In genomic region chr1:153115315-153115714, GRCm38 (mm10) we compare ENCODE assay signal across 19 mouse cellular contexts.
A peak's percentile ranks its signal among the peaks of the same experiment; 100 is the strongest.
DNase-seq lines count a peak whose midpoint lies in the region; ATAC-seq and TF ChIP-seq lines count a peak whose summit lies in the region.
"Had no signal": no experiment of that assay in that cellular context is flagged by ENCODE, and none has a peak within 500 bp of the region (broad histone marks: within the 10 kb centered on the region; RNA-seq: fewer than 3 reads in every experiment).

No protein-coding gene starts in this region.

- 89% methylated on average over 8 of the region's 8 CpGs for WGBS in heart, adult 2 months
- WGBS in liver, embryonic 14.5 days (ENCODE audit: insufficient replicate concordance), result 64% methylated on average over 8 of the region's 8 CpGs
- 64% methylated on average over 8 of the region's 8 CpGs for WGBS in liver, embryonic 12.5 days (ENCODE audit: insufficient replicate concordance)

- no peak for DNase-seq in heart, adult 2 months
- DNase-seq in heart, adult 9 months (ENCODE audit: low spot score in 2 of 2), result no peak
- no peak for DNase-seq in liver, embryonic 14.5 days (ENCODE audit: low read depth in 3 of 3, low spot score in 3 of 3)
- DNase-seq in 416B (ENCODE audit: low read depth) (peak; percentile 34), R1 (ENCODE audit: low read depth, low spot score) (peak; percentile 68)
- DNase-seq in spleen, postnatal 10 days (ENCODE audit: low spot score in 2 of 2), result no peak
- DNase-seq in layer of hippocampus, postnatal 14 days (ENCODE audit: low spot score in 2 of 2), result no peak
- DNase-seq: cerebellum, adult 11 months; cerebellum, postnatal 25 days; gastrocnemius, postnatal 10 days; heart, adult 18-20 months; heart, postnatal 10 days; kidney, adult 11 months; kidney, postnatal 36 days; liver; retina, postnatal 1 day had no signal

- H3K4me1 ChIP-seq in heart, adult 2 months (ENCODE audit: control insufficient read depth, insufficient read depth, low read length), result no peaks in the 10 kb centered on the region
- H3K4me1 ChIP-seq in liver, embryonic 14.5 days (replicated peaks; ENCODE audit: control insufficient read depth in 2 of 2, insufficient read depth in 2 of 2, low read length in 1 of 2), result no peaks in the 10 kb centered on the region
- H3K4me1 ChIP-seq in liver, embryonic 12.5 days, result no peaks in the 10 kb centered on the region
- H3K4me1 ChIP-seq: hindbrain, embryonic 13.5 days had no signal

- no peaks in the 10 kb centered on the region for H3K9me3 ChIP-seq in liver, embryonic 14.5 days (ENCODE audit: control insufficient read depth, low read length)
- no peaks in the 10 kb centered on the region for H3K9me3 ChIP-seq in liver, embryonic 12.5 days (replicated peaks)
- H3K9me3 ChIP-seq: hindbrain, embryonic 13.5 days had no signal

- H3K36me3 ChIP-seq in heart, adult 2 months (ENCODE audit: control insufficient read depth, insufficient read depth, low read length), result no peaks in the 10 kb centered on the region
- H3K36me3 ChIP-seq in liver, embryonic 14.5 days (replicated peaks; ENCODE audit: control insufficient read depth, insufficient read depth, low read depth), result no peaks in the 10 kb centered on the region
- no peaks in the 10 kb centered on the region for H3K36me3 ChIP-seq in liver, embryonic 12.5 days

- no peaks in the 10 kb centered on the region for H3K27me3 ChIP-seq in heart, adult 2 months (ENCODE audit: control insufficient read depth, insufficient read depth, low read length)
- H3K27me3 ChIP-seq in liver, embryonic 14.5 days (ENCODE audit: control insufficient read depth, insufficient read depth, low read length), result no peaks in the 10 kb centered on the region
- no peaks in the 10 kb centered on the region for H3K27me3 ChIP-seq in liver, embryonic 12.5 days (replicated peaks)
- H3K27me3 ChIP-seq: hindbrain, embryonic 13.5 days had no signal

- H3K4me3 ChIP-seq in heart, adult 2 months, result no peak overlapping the region
- H3K4me3 ChIP-seq in liver, embryonic 14.5 days (ENCODE audit: insufficient read depth in 1 of 2, low read depth in 2 of 2, low read length in 2 of 2), result no peak overlapping the region
- H3K4me3 ChIP-seq in liver, embryonic 12.5 days, result no peak overlapping the region
- H3K4me3 ChIP-seq: erythroblast, embryonic 14.5 days; hindbrain, embryonic 13.5 days had no signal

- no peak overlapping the region for H3K27ac ChIP-seq in heart, adult 2 months
- H3K27ac ChIP-seq in liver, embryonic 14.5 days, result no peak overlapping the region
- H3K27ac ChIP-seq in liver, embryonic 12.5 days, result no peak overlapping the region
- H3K27ac ChIP-seq: hindbrain, embryonic 13.5 days had no signal

- H3K4me2 ChIP-seq in liver, embryonic 14.5 days (ENCODE audit: low read depth), result no peak overlapping the region
- H3K4me2 ChIP-seq in liver, embryonic 12.5 days, result no peak overlapping the region
- H3K4me2 ChIP-seq: hindbrain, embryonic 13.5 days had no signal

- no peaks in the 10 kb centered on the region for H3K79me2 ChIP-seq in heart, adult 2 months (replicated peaks; ENCODE audit: control insufficient read depth, insufficient read depth, low read length)

- ATAC-seq in liver, embryonic 14.5 days (ENCODE audit: insufficient read depth), result no peak
- ATAC-seq in liver, embryonic 12.5 days, result no peak

- no peak overlapping the region for H3K9ac ChIP-seq in heart, adult 2 months (ENCODE audit: low read depth, low read length)
- H3K9ac ChIP-seq in liver, embryonic 14.5 days (replicated peaks), result no peak overlapping the region
- no peak overlapping the region for H3K9ac ChIP-seq in liver, embryonic 12.5 days
- H3K9ac ChIP-seq: hindbrain, embryonic 13.5 days had no signal

- TF ChIP-seq EP300 in heart, adult 2 months (IDR thresholded peaks at IDR 0.05; ENCODE audit: insufficient read depth, low read depth, low read length), result no peak
- TF ChIP-seq EP300 in liver, embryonic 14.5 days (IDR thresholded peaks at IDR 0.05; ENCODE audit: low read depth), result no peak

- TF ChIP-seq CTCF in heart, adult 2 months (IDR thresholded peaks at IDR 0.05), result peak; percentile 32; the same call in 1 of the 2 replicates
- TF ChIP-seq CTCF in liver, embryonic 14.5 days (IDR thresholded peaks at IDR 0.05; ENCODE audit: low read depth), result 0 out of 2 replicates have a peak, but pooled peaks have one; percentile 26

- intact Hi-C loops in heart, adult 2 months (cut with DNase I), result no loop called here

- no peak for TF ChIP-seq POLR2A in heart, adult 2 months (IDR thresholded peaks at IDR 0.05; ENCODE audit: insufficient read depth, low read depth, low read length)

Comparison
In these comparisons a context has a peak if more than half of its experiments do, and no peak if none do; other contexts are left out.
1. DNase-seq: peak in 416B (single experiment) and R1 (single experiment); none in heart, adult 2 months (0 of 2), heart, adult 9 months (0 of 2), liver, embryonic 14.5 days (0 of 3), spleen, postnatal 10 days (0 of 2) and layer of hippocampus, postnatal 14 days (0 of 2).